Mouse (Mus musculus) limb, embryonic 15.5 days (tissue): ENCODE measurements around the gene Borcs7. TPM values are rescaled to one million over a fixed set of nuclear protein-coding genes. Genes with fewer than 3 reads are reported as not detected.
A peak's percentile ranks its signal among the peaks of the same experiment; 100 is the strongest.

ENCODE experiments used
- ATAC-seq: fragments of 200-750 bp; cut with Nextera tagmentation; 2 replicates; pipeline ENCODE4 v1.8.0; 2017; ENCODE audit warnings: low read depth, moderate TSS enrichment; ENCODE audit not compliant: insufficient number of reproducible peaks, low FRiP score, low TSS enrichment
- H3K27ac ChIP-seq: fragments of 300-500 bp; sonication (generic); 2 replicates; pipeline ENCODE4 v1.5.1; 2015; ENCODE audit warnings: moderate library complexity, mild to moderate bottlenecking, inconsistent platforms
- H3K27me3 ChIP-seq: fragments of 300-500 bp; sonication (generic); 2 replicates; pipeline ENCODE4 v1.6.1; 2015; ENCODE audit warnings: inconsistent platforms
- H3K36me3 ChIP-seq: fragments of 300-500 bp; sonication (generic); 2 replicates; pipeline ENCODE4 v1.6.1; 2015; ENCODE audit warnings: inconsistent platforms
- H3K4me1 ChIP-seq: fragments of 300-500 bp; sonication (generic); 2 replicates; pipeline ENCODE4 v1.6.1; 2015; ENCODE audit warnings: inconsistent platforms
- H3K4me2 ChIP-seq: fragments of 300-500 bp; sonication (generic); 2 replicates; pipeline ENCODE4 v1.6.1; 2015; ENCODE audit warnings: mild to moderate bottlenecking, inconsistent platforms
- H3K4me3 ChIP-seq: fragments of 300-500 bp; sonication (generic); 2 replicates; pipeline ENCODE4 v1.5.1; 2015; ENCODE audit warnings: mild to moderate bottlenecking, inconsistent platforms
- H3K9ac ChIP-seq: fragments of 300-500 bp; sonication (generic); 2 replicates; pipeline ENCODE4 v1.6.1; 2015; ENCODE audit warnings: inconsistent platforms
- H3K9me3 ChIP-seq: fragments of 300-500 bp; sonication (generic); 2 replicates; pipeline ENCODE4 v1.6.1; 2016; ENCODE audit warnings: inconsistent platforms
- WGBS: fragments of 180-500 bp; shearing (Covaris S2); methylation state at CpG from one replicate; pipeline ENCODE4 v1.1.7; 2015; 5-methylcytosine and 5-hydroxymethylcytosine counted together
- polyA plus RNA-seq: library from polyadenylated mRNA; unstranded; fragments of >200 nt; fragmentation: Nextera tagmentation; extraction: Ambion mirVana; gene quantifications from 2 replicates; pipeline ENCODE4 v1.2.1, GENCODE M21; 2015

Borcs7 gene
- polyA plus RNA-seq, 1 experiment from 2014 or later = 14.3 TPM

GRCm38 (mm10) chr19:46668263-46668662 lies 21.4 kb upstream of the Borcs7 start:
- 0 out of 2 replicates have a peak, but pooled peaks cover 4% of the 10 kb centered on the region for H3K4me1 ChIP-seq
- H3K9ac ChIP-seq = no peak overlapping the region
- 0 out of 2 replicates have a peak, but pooled peaks cover 14% of the 10 kb centered on the region for H3K27me3 ChIP-seq
- no peaks in the 10 kb centered on the region for H3K36me3 ChIP-seq
- no peak for ATAC-seq
- WGBS = 82% methylated on average over 10 of the region's 10 CpGs
- H3K4me3 ChIP-seq = no peak overlapping the region
- no peak overlapping the region for H3K27ac ChIP-seq
- H3K9me3 ChIP-seq = no peaks in the 10 kb centered on the region
- no peak overlapping the region for H3K4me2 ChIP-seq

- H3K4me2 ChIP-seq = no peak overlapping the region
- no peaks in the 10 kb centered on the region for H3K9me3 ChIP-seq
- H3K36me3 ChIP-seq = no peaks in the 10 kb centered on the region
- H3K27me3 ChIP-seq = 0 out of 2 replicates have a peak, but pooled peaks cover 14% of the 10 kb centered on the region
- no peak overlapping the region for H3K9ac ChIP-seq
- 0 out of 2 replicates have a peak, but pooled peaks cover 4% of the 10 kb centered on the region for H3K4me1 ChIP-seq
- ATAC-seq = no peak
- no peak overlapping the region for H3K4me3 ChIP-seq
- WGBS = 70% methylated on average over 5 of the region's 5 CpGs
- no peak overlapping the region for H3K27ac ChIP-seq
These were observed 19.9 kb upstream of the Borcs7 start for GRCm38 (mm10) chr19:46669802-46670201.

- Histone ChIP-seq H3K4me1 (no peaks in the 10 kb centered on the region), H3K36me3 (no peaks in the 10 kb centered on the region), H3K9me3 (no peaks in the 10 kb centered on the region), H3K27me3 (0 out of 2 replicates have a peak, but pooled peaks cover 14% of the 10 kb centered on the region), H3K27ac (no peak overlapping the region), H3K4me3 (no peak overlapping the region), H3K9ac (no peak overlapping the region), H3K4me2 (no peak overlapping the region)
- 28% methylated on average over 13 of the region's 13 CpGs for WGBS
- ATAC-seq = no peak
These were observed 19.0 kb upstream of the Borcs7 start for GRCm38 (mm10) chr19:46670691-46671090.

- Histone ChIP-seq H3K4me2 (no peak within 1 kb of the TSS), H3K4me1 (no peaks in the 10 kb centered on the region), H3K36me3 (no peaks in the 10 kb centered on the region), H3K27me3 (0 out of 2 replicates have a peak, but pooled peaks cover 14% of the 10 kb centered on the region), H3K27ac (no peak within 1 kb of the TSS), H3K9me3 (no peaks in the 10 kb centered on the region), H3K9ac (no peak within 1 kb of the TSS), H3K4me3 (no peak within 1 kb of the TSS)
- WGBS = 50% methylated on average over 5 of the region's 5 CpGs
- ATAC-seq = no peak
These were observed 16.8 kb upstream of the Borcs7 start, which contains the start of gene Cyp17a1 for GRCm38 (mm10) chr19:46672766-46673418. Cyp17a1 (minus strand) TSS chr19:46673172.

- H3K4me3 ChIP-seq = no peak overlapping the region
- no peak overlapping the region for H3K9ac ChIP-seq
- no peak for ATAC-seq
- WGBS = 77% methylated on average over 3 of the region's 3 CpGs
- H3K4me2 ChIP-seq = no peak overlapping the region
- no peaks in the 10 kb centered on the region for H3K9me3 ChIP-seq
- H3K4me1 ChIP-seq = no peaks in the 10 kb centered on the region
- H3K36me3 ChIP-seq = no peaks in the 10 kb centered on the region
- H3K27ac ChIP-seq = no peak overlapping the region
- H3K27me3 ChIP-seq = 0 out of 2 replicates have a peak, but pooled peaks cover 11% of the 10 kb centered on the region
These were observed 14.1 kb upstream of the Borcs7 start for GRCm38 (mm10) chr19:46675641-46676040.

GRCm38 (mm10) chr19:46679720-46680383 lies 9.9 kb upstream of the Borcs7 start:
- H3K4me2 ChIP-seq = no peak overlapping the region
- H3K27me3 ChIP-seq = no peaks in the 10 kb centered on the region
- no peaks in the 10 kb centered on the region for H3K4me1 ChIP-seq
- H3K9ac ChIP-seq = no peak overlapping the region
- 58% methylated on average over 12 of the region's 12 CpGs for WGBS
- H3K4me3 ChIP-seq = no peak overlapping the region
- no peak for ATAC-seq
- no peaks in the 10 kb centered on the region for H3K9me3 ChIP-seq
- H3K36me3 ChIP-seq = no peaks in the 10 kb centered on the region
- H3K27ac ChIP-seq = no peak overlapping the region

GRCm38 (mm10) chr19:46690387-46690786 lies 681 bp downstream of the Borcs7 start:
- no peak for ATAC-seq

GRCm38 (mm10) chr19:46691078-46691477 lies 1.4 kb downstream of the Borcs7 start:
- H3K4me2 ChIP-seq = no peak overlapping the region
- peaks cover 6% of the 10 kb centered on the region; the same call in 1 of the 2 replicates for H3K4me1 ChIP-seq
- ATAC-seq = no peak
- peaks cover 6% of the 10 kb centered on the region for H3K36me3 ChIP-seq
- H3K9ac ChIP-seq = no peak overlapping the region
- 82% methylated on average over 2 of the region's 2 CpGs for WGBS
- no peak overlapping the region for H3K4me3 ChIP-seq
- no peaks in the 10 kb centered on the region for H3K27me3 ChIP-seq
- no peak overlapping the region for H3K27ac ChIP-seq
- H3K9me3 ChIP-seq = no peaks in the 10 kb centered on the region

More at GRCm38 (mm10) chr19:46690387-46690786, 681 bp downstream of the Borcs7 start:
- peak overlapping the region; percentile 88 for H3K27ac ChIP-seq
- 77% methylated on average over 11 of the region's 11 CpGs for WGBS
- H3K9me3 ChIP-seq = no peaks in the 10 kb centered on the region
- H3K4me3 ChIP-seq = peak overlapping the region; percentile 75
- H3K9ac ChIP-seq = peak overlapping the region; percentile 77; the same call in 1 of the 2 replicates
- no peaks in the 10 kb centered on the region for H3K27me3 ChIP-seq
- H3K36me3 ChIP-seq = peaks cover 6% of the 10 kb centered on the region
- H3K4me2 ChIP-seq = peak overlapping the region; percentile 53
- H3K4me1 ChIP-seq = peaks cover 6% of the 10 kb centered on the region; the same call in 1 of the 2 replicates

GRCm38 (mm10) chr19:46693146-46693545 lies 3.4 kb downstream of the Borcs7 start:
- no peaks in the 10 kb centered on the region for H3K9me3 ChIP-seq
- H3K4me2 ChIP-seq = no peak overlapping the region
- no peak for ATAC-seq
- peaks cover 6% of the 10 kb centered on the region; the same call in 1 of the 2 replicates for H3K4me1 ChIP-seq
- 76% methylated on average over 4 of the region's 4 CpGs for WGBS
- peaks cover 6% of the 10 kb centered on the region for H3K36me3 ChIP-seq
- H3K9ac ChIP-seq = no peak overlapping the region
- no peak overlapping the region for H3K27ac ChIP-seq
- no peak overlapping the region for H3K4me3 ChIP-seq
- no peaks in the 10 kb centered on the region for H3K27me3 ChIP-seq

- no peak for ATAC-seq
- Histone ChIP-seq H3K27me3 (no peaks in the 10 kb centered on the region), H3K36me3 (peaks cover 15% of the 10 kb centered on the region), H3K9me3 (no peaks in the 10 kb centered on the region), H3K27ac (no peak overlapping the region), H3K9ac (no peak overlapping the region), H3K4me2 (no peak overlapping the region), H3K4me3 (no peak overlapping the region), H3K4me1 (no peaks in the 10 kb centered on the region)
- 88% methylated on average over 8 of the region's 8 CpGs for WGBS
These were observed 6.8 kb downstream of the Borcs7 start for GRCm38 (mm10) chr19:46696482-46696881.

- Histone ChIP-seq H3K27ac (no peak overlapping the region), H3K27me3 (no peaks in the 10 kb centered on the region), H3K9ac (no peak overlapping the region), H3K9me3 (no peaks in the 10 kb centered on the region), H3K4me1 (no peaks in the 10 kb centered on the region), H3K36me3 (peaks cover 16% of the 10 kb centered on the region), H3K4me3 (no peak overlapping the region), H3K4me2 (no peak overlapping the region)
- 96% methylated on average over 7 of the region's 7 CpGs for WGBS
- ATAC-seq = no peak
These were observed 7.2 kb downstream of the Borcs7 start for GRCm38 (mm10) chr19:46696943-46697342.

- Histone ChIP-seq H3K4me2 (no peak overlapping the region), H3K36me3 (peaks cover 16% of the 10 kb centered on the region), H3K9ac (no peak overlapping the region), H3K9me3 (no peaks in the 10 kb centered on the region), H3K27me3 (no peaks in the 10 kb centered on the region), H3K27ac (no peak overlapping the region), H3K4me3 (no peak overlapping the region), H3K4me1 (no peaks in the 10 kb centered on the region)
- no peak for ATAC-seq
- 49% methylated on average over 19 of the region's 19 CpGs for WGBS
These were observed 8.3 kb downstream of the Borcs7 start for GRCm38 (mm10) chr19:46697840-46698517.
